Mouse (Mus musculus): ENCODE results near the gene Prok1. TPM values are rescaled to one million over a fixed set of nuclear protein-coding genes. Genes with fewer than 3 reads are reported as not detected.

Prok1 gene
- total RNA-seq, 2 experiments from 2014 or later: 6.2 to 6.7 TPM

GRCm38 (mm10) chr3:107238051-107238450, 1.5 kb downstream of the Prok1 start:
- DNase-seq: no peak

- no peak for DNase-seq
Measured at GRCm38 (mm10) chr3:107233945-107234344, 5.6 kb downstream of the Prok1 start.

- DNase-seq: peak; percentile 89
Measured at GRCm38 (mm10) chr3:107233351-107233813, 6.1 kb downstream of the Prok1 start.

GRCm38 (mm10) chr3:107231202-107231601, 8.3 kb downstream of the Prok1 start:
- no peak for DNase-seq

GRCm38 (mm10) chr3:107230527-107230926, 9.0 kb downstream of the Prok1 start, which contains the start of gene A630076J17Rik:
Gene A630076J17Rik, plus strand, starts transcription at chr3:107230614.
- DNase-seq: no peak

GRCm38 (mm10) chr3:107229822-107230221, 9.7 kb downstream of the Prok1 start:
- DNase-seq: peak; percentile 40

GRCm38 (mm10) chr3:107229221-107229620, 10.3 kb downstream of the Prok1 start:
- no peak for DNase-seq

GRCm38 (mm10) chr3:107225820-107226219, 13.7 kb downstream of the Prok1 start:
- no peak for DNase-seq

- DNase-seq: no peak
Measured at GRCm38 (mm10) chr3:107223230-107223629, 16.3 kb downstream of the Prok1 start.

GRCm38 (mm10) chr3:107221608-107222007, 17.9 kb downstream of the Prok1 start, which contains the start of gene Cym:
Gene Cym, minus strand, starts transcription at chr3:107221732.
- DNase-seq: no peak

GRCm38 (mm10) chr3:107218572-107218971, 20.9 kb downstream of the Prok1 start:
- DNase-seq: no peak

GRCm38 (mm10) chr3:107217101-107217480, 22.4 kb downstream of the Prok1 start:
- no peak for DNase-seq

- DNase-seq: no peak
Measured at GRCm38 (mm10) chr3:107216400-107217100, 23.0 kb downstream of the Prok1 start.

GRCm38 (mm10) chr3:107214606-107215005, 24.9 kb downstream of the Prok1 start:
- DNase-seq: no peak

- no peak for DNase-seq
Measured at GRCm38 (mm10) chr3:107207625-107208253, 31.8 kb downstream of the Prok1 start.

GRCm38 (mm10) chr3:107206490-107207150, 32.9 kb downstream of the Prok1 start:
- no peak for DNase-seq

- peak; percentile 85 for DNase-seq
Measured at GRCm38 (mm10) chr3:107205994-107206393, 33.5 kb downstream of the Prok1 start.

- DNase-seq: no peak
Measured at GRCm38 (mm10) chr3:107205170-107205569, 34.3 kb downstream of the Prok1 start.

GRCm38 (mm10) chr3:107204413-107204812, 35.1 kb downstream of the Prok1 start:
- no peak for DNase-seq

- no peak for DNase-seq
Measured at GRCm38 (mm10) chr3:107201310-107202180, 38.0 kb downstream of the Prok1 start.

GRCm38 (mm10) chr3:107188226-107188899, 51.1 kb downstream of the Prok1 start:
- DNase-seq: peak; percentile 32

Measured in adrenal gland, postnatal 10 days (tissue).